In the genomic region with DNA sequence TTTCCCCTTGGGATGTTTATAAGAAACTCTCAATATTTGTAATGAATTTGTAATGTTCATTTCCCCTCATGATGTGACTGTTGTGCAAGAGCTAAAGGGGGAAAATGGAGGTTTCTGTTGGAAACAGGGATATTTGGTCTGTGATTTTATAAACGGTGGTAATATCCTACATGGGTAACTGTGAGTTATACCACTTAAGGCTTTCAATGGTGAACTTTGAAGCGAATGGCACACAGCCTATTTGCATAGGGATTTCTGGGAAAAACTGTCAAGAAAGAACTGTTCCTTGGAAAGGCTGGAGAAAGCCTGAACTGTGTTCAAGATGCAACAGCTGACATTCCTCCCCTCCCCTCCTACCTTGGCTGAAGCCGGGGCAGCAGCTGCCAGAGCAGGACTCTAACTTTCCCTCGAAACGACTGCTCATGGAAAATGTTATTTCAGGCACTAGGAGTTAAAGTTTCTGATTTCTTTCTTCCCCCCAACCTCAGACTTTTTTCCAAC, we compare ENCODE assay signal across 8 mouse cellular contexts. TPM values are rescaled to one million over a fixed set of nuclear protein-coding genes. Genes with fewer than 3 reads are reported as not detected.
A peak's percentile ranks its signal among the peaks of the same experiment; 100 is the strongest.
DNase-seq lines count a peak whose midpoint lies in the region; ATAC-seq lines count a peak whose summit lies in the region.

No protein-coding gene starts in this region.

- peaks cover 53% of the 10 kb centered on the region for H3K27me3 ChIP-seq in limb, embryonic 12.5 days
- H3K27me3 ChIP-seq in limb, embryonic 10.5 days (ENCODE audit: low read depth, poor library complexity, severe bottlenecking): peaks cover 43% of the 10 kb centered on the region
- H3K27me3 ChIP-seq in intestine, embryonic 16.5 days (replicated peaks; ENCODE audit: control insufficient read depth, insufficient read depth, low read length): no peaks in the 10 kb centered on the region; the same call in 1 of the 2 replicates
- H3K27me3 ChIP-seq in forebrain, embryonic 13.5 days: peaks cover 34% of the 10 kb centered on the region

- H3K9ac ChIP-seq in limb, embryonic 12.5 days (replicated peaks): no peak overlapping the region
- no peak overlapping the region for H3K9ac ChIP-seq in intestine, embryonic 16.5 days (ENCODE audit: low read depth, low read length)
- no peak overlapping the region for H3K9ac ChIP-seq in forebrain, embryonic 13.5 days

- peaks cover 10% of the 10 kb centered on the region; the same call in 1 of the 2 replicates for H3K4me1 ChIP-seq in limb, embryonic 12.5 days (replicated peaks)
- H3K4me1 ChIP-seq in limb, embryonic 10.5 days: peaks cover 10% of the 10 kb centered on the region
- no peaks in the 10 kb centered on the region for H3K4me1 ChIP-seq in intestine, embryonic 16.5 days (ENCODE audit: control insufficient read depth, insufficient read depth, low read length)
- peaks cover 10% of the 10 kb centered on the region; the same call in 1 of the 2 replicates for H3K4me1 ChIP-seq in forebrain, embryonic 13.5 days

- H3K27ac ChIP-seq in limb, embryonic 12.5 days: no peak overlapping the region
- H3K27ac ChIP-seq in limb, embryonic 10.5 days: no peak overlapping the region
- peak overlapping the region; percentile 49 for H3K27ac ChIP-seq in intestine, embryonic 16.5 days (ENCODE audit: low read length)
- no peak overlapping the region for H3K27ac ChIP-seq in forebrain, embryonic 13.5 days

- no peak for ATAC-seq in limb, embryonic 12.5 days (ENCODE audit: insufficient number of reproducible peaks, insufficient read depth, low FRiP score, low TSS enrichment, low read depth)
- no peak for ATAC-seq in intestine, embryonic 16.5 days
- ATAC-seq in megakaryocyte-erythroid progenitor cell, adult 5-6 weeks (replicated peaks; ENCODE audit: low FRiP score, low TSS enrichment, poor library complexity, severe bottlenecking): no peak
- no peak for ATAC-seq in forebrain, embryonic 13.5 days

- 47% methylated on average over 5 of the region's 5 CpGs for WGBS in limb, embryonic 12.5 days
- 62% methylated on average over 5 of the region's 5 CpGs for WGBS in limb, embryonic 10.5 days
- 46% methylated on average over 5 of the region's 5 CpGs for WGBS in intestine, embryonic 16.5 days
- 63% methylated on average over 5 of the region's 5 CpGs for WGBS in forebrain, embryonic 13.5 days

- DNase-seq in limb, embryonic 10.5 days (ENCODE audit: low spot score): no peak
- peak; percentile 62 for DNase-seq in gastrocnemius, adult 18-20 months (ENCODE audit: low spot score)
- DNase-seq in lung, postnatal 10 days: peak; percentile 74
- no peak for DNase-seq in urinary bladder, postnatal 10 days (ENCODE audit: low spot score)

- peak overlapping the region; percentile 98; the same call in 1 of the 2 replicates for H3K4me2 ChIP-seq in limb, embryonic 12.5 days
- peak overlapping the region; percentile 27; the same call in 1 of the 2 replicates for H3K4me2 ChIP-seq in intestine, embryonic 16.5 days (ENCODE audit: low read depth, low read length)
- no peak overlapping the region for H3K4me2 ChIP-seq in forebrain, embryonic 13.5 days

- H3K36me3 ChIP-seq in limb, embryonic 12.5 days: no peaks in the 10 kb centered on the region
- no peaks in the 10 kb centered on the region for H3K36me3 ChIP-seq in limb, embryonic 10.5 days
- no peaks in the 10 kb centered on the region for H3K36me3 ChIP-seq in intestine, embryonic 16.5 days (ENCODE audit: control insufficient read depth, insufficient read depth, low read length)
- H3K36me3 ChIP-seq in forebrain, embryonic 13.5 days (ENCODE audit: poor library complexity, severe bottlenecking): no peaks in the 10 kb centered on the region

- no peak overlapping the region for H3K4me3 ChIP-seq in limb, embryonic 12.5 days (replicated peaks)
- no peak overlapping the region for H3K4me3 ChIP-seq in limb, embryonic 10.5 days
- peak overlapping the region; percentile 67 for H3K4me3 ChIP-seq in intestine, embryonic 16.5 days (ENCODE audit: low read length)
- H3K4me3 ChIP-seq in forebrain, embryonic 13.5 days: no peak overlapping the region

- H3K9me3 ChIP-seq in limb, embryonic 12.5 days: 0 out of 2 replicates have a peak, but pooled peaks cover 3% of the 10 kb centered on the region
- H3K9me3 ChIP-seq in limb, embryonic 10.5 days (replicated peaks): no peaks in the 10 kb centered on the region
- H3K9me3 ChIP-seq in intestine, embryonic 16.5 days (ENCODE audit: control insufficient read depth, low read length): no peaks in the 10 kb centered on the region
- H3K9me3 ChIP-seq in forebrain, embryonic 13.5 days (replicated peaks): no peaks in the 10 kb centered on the region

RNA-seq across cellular contexts. Expression of a gene that starts 1.4 kb away (rescaled TPM):
- 9.8 and 10.5 TPM in 2 replicates for polyA plus RNA-seq in limb, embryonic 12.5 days (2016; fragmentation: Nextera tagmentation; extraction: Ambion mirVana)
- polyA plus RNA-seq in limb, embryonic 10.5 days (2016; fragmentation: Nextera tagmentation; extraction: Ambion mirVana): 1.1 and 1.3 TPM in 2 replicates
- 10 to 100 TPM; 63.6 to 75.9 TPM for total RNA-seq in gastrocnemius, adult 18-20 months (2021)
- 85.2 and 109 TPM in 2 replicates for polyA plus RNA-seq in intestine, embryonic 16.5 days (2015; fragmentation: Nextera tagmentation; extraction: Ambion mirVana)
- 0.42 TPM in 1 of 2 replicates, not detected in the other for total RNA-seq in megakaryocyte-erythroid progenitor cell, adult 5-6 weeks (2014; fragmentation: Nextera tagmentation)
- total RNA-seq in megakaryocyte-erythroid progenitor cell, adult 5-6 weeks (2017): not detected in 2 replicates
- 44.2 and 47.9 TPM in 2 replicates for polyA plus RNA-seq in forebrain, embryonic 13.5 days (2015; fragmentation: Nextera tagmentation; extraction: Ambion mirVana)

Comparison
In these comparisons a context has a peak if more than half of its experiments do, and no peak if none do; other contexts are left out.
1. DNase-seq: peak in gastrocnemius, adult 18-20 months (single experiment) and lung, postnatal 10 days (single experiment); none in limb, embryonic 10.5 days (single experiment) and urinary bladder, postnatal 10 days (single experiment).